Mouse (Mus musculus) E14TG2a.4 (cell line): Measurements from ENCODE around the gene Fam135a.

Experiments used
- CTCF ChIP-seq: conservative IDR thresholded peaks from 2 replicates; pipeline ENCODE4 v1.5.1; 2014; ENCODE audit warnings: low read length
- NANOG ChIP-seq: IDR thresholded peaks from 2 replicates; pipeline ENCODE4 v1.6.1; 2014; ENCODE audit warnings: borderline replicate concordance, low read length, mixed read lengths
- POU5F1 ChIP-seq: IDR thresholded peaks from 2 replicates; pipeline ENCODE4 v1.6.1; 2014; ENCODE audit warnings: low read length, borderline replicate concordance

DNA sequence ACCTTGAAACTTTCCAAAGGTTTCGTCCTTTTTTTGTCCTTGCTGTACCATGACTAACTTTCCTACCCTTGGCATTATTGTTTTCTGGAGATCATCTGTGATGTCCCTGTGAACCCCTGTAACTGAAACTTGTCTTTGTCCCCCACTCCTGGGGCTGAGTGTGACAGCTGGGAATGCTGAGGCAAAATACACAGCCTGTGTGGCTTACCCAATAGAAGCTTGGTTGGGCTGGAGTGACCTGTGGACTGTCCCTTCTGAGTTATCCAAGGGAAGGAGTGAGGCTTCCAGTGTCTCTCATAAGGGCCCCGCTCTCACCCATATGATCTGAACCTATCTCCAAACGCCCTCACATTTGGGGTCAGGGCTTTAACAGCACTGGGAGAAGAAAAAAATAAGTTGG, 102.6 kb downstream of the Fam135a start:
- TF ChIP-seq CTCF (no peak), NANOG (no peak), POU5F1 (no peak)
